Mouse (Mus musculus): ENCODE data around the gene Gm10840.

DNA sequence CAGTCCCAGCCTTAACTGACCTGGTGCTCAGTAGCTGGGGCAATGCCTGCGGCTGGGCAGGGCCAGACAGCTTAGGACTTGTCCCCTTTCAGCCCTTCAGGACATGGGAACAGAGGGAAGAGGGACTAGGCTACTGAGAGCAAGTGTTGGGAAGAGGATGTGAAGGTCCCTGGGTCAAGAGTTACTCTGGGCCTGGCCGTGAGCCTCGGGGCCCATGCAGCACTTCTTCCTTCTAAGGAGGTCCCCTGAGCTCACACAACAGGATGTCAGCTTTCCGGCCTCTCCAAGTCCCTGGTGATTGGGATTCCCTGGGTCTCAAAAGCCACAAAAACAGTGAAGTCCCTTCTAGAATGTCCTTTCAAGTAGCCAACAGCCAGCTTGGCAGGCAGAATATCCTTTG, 2.9 kb downstream of the Gm10840 start:
- TF ChIP-seq POLR2A (IDR thresholded peaks at IDR 0.05; ENCODE audit: insufficient read length, low read depth) (no peak), REST (IDR thresholded peaks at IDR 0.05; ENCODE audit: insufficient read depth, insufficient read length) (no peak), CEBPB (IDR thresholded peaks at IDR 0.05; ENCODE audit: insufficient read depth, poor library complexity, severe bottlenecking) (no peak), MYOG (IDR thresholded peaks at IDR 0.05; ENCODE audit: control insufficient read depth in 1 of 3, insufficient read depth in 1 of 3, insufficient read length in 2 of 3, low read depth in 2 of 3) (no peak), TCF12 (IDR thresholded peaks at IDR 0.05; ENCODE audit: insufficient read depth, poor library complexity, severe bottlenecking) (no peak), POLR2AphosphoS2 (IDR thresholded peaks at IDR 0.05; ENCODE audit: insufficient read length, low read depth) (no peak), MYOD1 (IDR thresholded peaks at IDR 0.05; ENCODE audit: control insufficient read depth in 1 of 3, insufficient read length in 2 of 3, low read depth in 2 of 3) (no peak), E2F4 (IDR thresholded peaks at IDR 0.05; ENCODE audit: insufficient read depth) (no peak), USF1 (IDR thresholded peaks at IDR 0.05; ENCODE audit: low read depth) (no peak), MAX (IDR thresholded peaks at IDR 0.05; ENCODE audit: low read depth) (no peak), TCF3 (IDR thresholded peaks at IDR 0.05; ENCODE audit: insufficient read length, low read depth) (no peak)

All from myocyte (in vitro differentiated cells).